Mouse (Mus musculus) gastrocnemius, adult 2 months (tissue): ENCODE measurements around the gene Fshb. TPM values are rescaled to one million over a fixed set of nuclear protein-coding genes. Genes with fewer than 3 reads are reported as not detected.

Source experiments
- DNase-seq: peaks from one replicate; pipeline ENCODE4 v3.0.0; 2022
- H3K27ac ChIP-seq: fragments of 200-600 bp; 2 replicates; pipeline ENCODE4 v1.8.1; 2022; ENCODE audit warnings: mild to moderate bottlenecking
- H3K4me3 ChIP-seq: fragments of 200-600 bp; 2 replicates; pipeline ENCODE4 v1.8.1; 2022; ENCODE audit warnings: mild to moderate bottlenecking, moderate library complexity
- CTCF ChIP-seq: fragments of 200-600 bp; IDR thresholded peaks from 2 replicates; pipeline ENCODE4 v1.8.1; 2022; ENCODE audit warnings: antibody characterized with exemption, mild to moderate bottlenecking, moderate library complexity
- intact Hi-C: fragments of 180-260 bp; cut with DNase I; formaldehyde crosslinking; loops from one replicate; pipeline ENCODE4 v1.15.1; 2025
- long read RNA-seq, 2 experiments: library from polyadenylated mRNA; stranded (forward); transcript quantifications; one replicate each; pipeline ENCODE4 v2.0.0; 2021
- total RNA-seq, 2 experiments: library from RNA; stranded (reverse); gene quantifications; 2 replicates each; pipeline ENCODE4 v1.2.3; 2021

The Fshb gene
- total RNA-seq = not detected
- long read RNA-seq, experiment 1 = 0 reads
- long read RNA-seq, experiment 2 = 0 reads

- Histone ChIP-seq H3K4me3 (no peak within 1 kb of the TSS), H3K27ac (no peak within 1 kb of the TSS)
- DNase-seq = no peak
- intact Hi-C loops = no loop called here
- no peak for TF ChIP-seq CTCF
Measured at GRCm38 (mm10) chr2:107059556-107059955, at the start of gene Fshb. Gene Fshb, minus strand, starts transcription at chr2:107059656.

- Histone ChIP-seq H3K27ac (no peak overlapping the region), H3K4me3 (no peak overlapping the region)
- DNase-seq = no peak
- intact Hi-C loops = no loop called here
- no peak for TF ChIP-seq CTCF
Measured at GRCm38 (mm10) chr2:107084256-107084655, 24.8 kb upstream of the Fshb start.

GRCm38 (mm10) chr2:107083071-107083885, 23.8 kb upstream of the Fshb start:
- TF ChIP-seq CTCF = peak; percentile 52
- no peak for DNase-seq
- Histone ChIP-seq H3K4me3 (no peak overlapping the region), H3K27ac (no peak overlapping the region)
- intact Hi-C loops = no loop called here

GRCm38 (mm10) chr2:107063260-107063659, 3.8 kb upstream of the Fshb start:
- no peak overlapping the region for H3K27ac ChIP-seq
- intact Hi-C loops = no loop called here
- no peak for DNase-seq
- H3K4me3 ChIP-seq = no peak overlapping the region
- TF ChIP-seq CTCF = no peak

GRCm38 (mm10) chr2:107045955-107046354, 13.5 kb downstream of the Fshb start:
- H3K27ac ChIP-seq = no peak overlapping the region
- no peak for DNase-seq
- no peak for TF ChIP-seq CTCF
- intact Hi-C loops = no loop called here
- H3K4me3 ChIP-seq = no peak overlapping the region

- TF ChIP-seq CTCF = no peak
- DNase-seq = no peak
- Histone ChIP-seq H3K27ac (no peak overlapping the region), H3K4me3 (no peak overlapping the region)
- intact Hi-C loops = no loop called here
Measured at GRCm38 (mm10) chr2:107040816-107041215, 18.6 kb downstream of the Fshb start.

- no peak overlapping the region for H3K27ac ChIP-seq
- intact Hi-C loops = no loop called here
- TF ChIP-seq CTCF = no peak
Measured at GRCm38 (mm10) chr2:107035980-107036379, 23.5 kb downstream of the Fshb start.

GRCm38 (mm10) chr2:107024694-107025093, 34.8 kb downstream of the Fshb start:
- Histone ChIP-seq H3K4me3 (no peak overlapping the region), H3K27ac (no peak overlapping the region)
- intact Hi-C loops = no loop called here
- DNase-seq = no peak
- TF ChIP-seq CTCF = no peak

More at GRCm38 (mm10) chr2:107035980-107036379, 23.5 kb downstream of the Fshb start:
- no peak overlapping the region for H3K4me3 ChIP-seq
- no peak for DNase-seq

- Histone ChIP-seq H3K4me3 (no peak overlapping the region), H3K27ac (no peak overlapping the region)
- intact Hi-C loops = no loop called here
- no peak for TF ChIP-seq CTCF
- no peak for DNase-seq
Measured at GRCm38 (mm10) chr2:107022713-107023112, 36.7 kb downstream of the Fshb start.

GRCm38 (mm10) chr2:107019331-107019730, 40.1 kb downstream of the Fshb start:
- intact Hi-C loops = no loop called here
- DNase-seq = no peak
- TF ChIP-seq CTCF = no peak
- Histone ChIP-seq H3K27ac (no peak overlapping the region), H3K4me3 (no peak overlapping the region)

GRCm38 (mm10) chr2:107013161-107013560, 46.3 kb downstream of the Fshb start:
- Histone ChIP-seq H3K27ac (no peak overlapping the region), H3K4me3 (no peak overlapping the region)
- no peak for TF ChIP-seq CTCF
- intact Hi-C loops = no loop called here
- DNase-seq = no peak

- no peak for TF ChIP-seq CTCF
- no peak overlapping the region for H3K27ac ChIP-seq
Measured at GRCm38 (mm10) chr2:107012318-107012717, 47.1 kb downstream of the Fshb start.

GRCm38 (mm10) chr2:107010160-107010559, 49.3 kb downstream of the Fshb start:
- intact Hi-C loops = no loop called here
- Histone ChIP-seq H3K4me3 (no peak overlapping the region), H3K27ac (no peak overlapping the region)
- no peak for DNase-seq
- TF ChIP-seq CTCF = no peak

More at GRCm38 (mm10) chr2:107012318-107012717, 47.1 kb downstream of the Fshb start:
- intact Hi-C loops = no loop called here
- DNase-seq = no peak
- no peak overlapping the region for H3K4me3 ChIP-seq

GRCm38 (mm10) chr2:107006378-107006777, 53.1 kb downstream of the Fshb start:
- Histone ChIP-seq H3K4me3 (no peak overlapping the region), H3K27ac (no peak overlapping the region)
- DNase-seq = no peak
- TF ChIP-seq CTCF = peak; percentile 17; the same call in 1 of the 2 replicates
- intact Hi-C loops = no loop called here

Other genes with a start within 250 kb of the Fshb start
- gene Arl14ep, start 85.2 kb downstream of the Fshb start, total RNA-seq = 1 to 10 TPM; 7.8 TPM
- gene Kcna4, start 231.0 kb upstream of the Fshb start, total RNA-seq = not detected